Mouse (Mus musculus): Measurements from ENCODE around the gene Srp9.

Srp9 gene

DNA sequence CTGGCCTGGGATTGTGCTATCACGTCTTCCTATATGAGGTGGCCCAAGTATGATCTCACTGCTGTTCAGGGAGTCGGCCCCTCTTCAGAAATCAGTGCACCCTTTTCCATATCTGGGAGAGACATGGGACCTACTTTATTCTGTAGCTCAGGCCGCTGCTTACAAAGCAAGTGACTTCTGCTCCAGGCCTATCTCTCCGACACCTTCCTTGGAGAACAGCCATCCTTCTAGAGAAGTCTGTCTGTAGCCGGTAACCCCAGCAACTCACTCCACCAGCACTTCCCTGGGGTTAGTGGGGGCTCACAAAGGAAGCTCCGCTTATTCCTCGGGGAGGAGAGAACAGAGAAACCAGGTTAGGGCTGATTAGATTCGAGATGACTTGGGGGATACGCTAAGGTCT is 17.3 kb upstream of the Srp9 start:
- no peak for DNase-seq

DNA sequence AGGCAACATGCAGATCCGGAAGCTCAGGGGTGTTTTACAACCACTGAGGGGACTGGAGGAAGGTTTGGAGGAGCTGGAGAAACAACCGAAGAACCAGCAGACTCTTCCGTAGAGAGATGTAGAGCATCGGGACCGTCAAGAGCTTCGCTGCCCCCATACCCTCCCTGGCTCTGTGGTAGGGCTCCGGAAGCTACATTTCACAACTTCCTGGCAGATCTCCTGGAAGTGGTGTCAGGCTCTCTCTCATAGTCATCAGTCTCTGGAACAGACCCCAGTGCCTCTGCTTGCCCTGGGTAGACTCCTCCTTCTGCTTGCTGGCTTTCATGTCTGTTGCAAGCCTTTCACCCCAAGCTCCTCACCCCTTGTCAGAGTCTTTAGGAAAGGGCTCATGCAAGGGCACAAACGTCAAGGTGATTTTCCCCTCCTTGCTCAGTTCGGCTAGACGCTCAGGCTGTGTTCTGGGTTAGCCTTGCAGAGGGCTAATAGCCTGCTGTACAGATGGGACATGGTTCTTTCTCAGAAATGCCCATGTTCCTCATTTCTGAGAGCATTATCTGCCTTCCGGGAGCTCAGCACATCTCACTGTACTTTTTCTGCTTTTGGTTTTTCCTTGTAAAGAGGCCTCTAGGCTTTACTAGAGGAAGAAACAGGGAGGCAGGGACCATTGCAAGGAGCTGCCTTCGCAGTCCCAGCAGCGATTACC is 16.0 kb upstream of the Srp9 start:
- peak in 1 of 2 experiments; percentile 23 for DNase-seq

DNA sequence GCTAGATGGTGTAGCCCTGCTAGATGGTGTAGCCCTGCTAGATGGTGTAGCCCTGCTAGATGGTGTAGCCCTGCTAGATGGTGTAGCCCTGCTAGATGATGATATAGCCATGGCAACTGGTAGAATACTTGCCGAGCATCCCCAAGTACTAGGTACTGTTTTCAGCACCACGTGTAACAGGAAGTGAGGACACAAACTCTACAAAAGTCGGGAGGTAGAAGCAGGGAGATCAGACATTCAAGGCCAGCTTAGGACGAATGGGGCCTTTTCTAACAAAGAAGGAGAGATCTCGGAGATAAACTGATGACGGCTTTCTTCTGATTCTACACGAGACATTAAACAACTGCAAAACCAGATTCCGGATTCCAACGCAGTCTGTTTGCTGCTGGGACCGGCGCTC is 14.4 kb upstream of the Srp9 start:
- no peak for DNase-seq

DNA sequence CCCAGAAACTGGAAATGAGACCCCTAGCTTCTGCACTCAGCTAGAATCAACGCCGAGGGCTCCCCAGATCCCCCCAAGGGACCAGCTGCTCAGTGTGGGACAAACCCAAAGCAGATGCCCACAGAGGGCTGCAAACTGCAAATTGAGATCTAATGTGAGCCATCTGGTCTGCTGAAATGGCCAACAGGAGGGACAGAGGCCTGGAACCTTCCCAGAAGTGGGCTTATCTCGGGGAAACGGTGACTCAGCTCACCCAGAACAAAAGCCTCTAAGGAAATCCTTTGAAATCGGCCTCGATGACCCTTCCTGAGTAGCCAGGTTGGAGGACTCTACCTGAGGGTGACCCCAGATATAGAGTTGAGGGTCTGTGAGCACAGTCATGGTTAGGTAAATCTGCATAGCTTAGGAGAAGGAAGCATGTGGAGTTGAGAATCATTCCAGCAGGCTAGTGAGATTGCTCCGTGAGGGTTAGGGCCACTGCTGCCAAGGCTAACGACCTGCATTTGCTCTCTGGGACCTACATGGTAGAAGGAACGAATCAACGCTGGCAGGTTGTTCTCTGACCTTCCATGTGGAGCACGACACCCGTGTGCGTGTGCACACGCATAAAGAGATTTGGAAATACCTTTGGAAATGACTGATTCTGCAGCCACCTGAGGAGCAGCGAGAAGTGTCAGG is 13.7 kb upstream of the Srp9 start:
- no peak for DNase-seq

DNA sequence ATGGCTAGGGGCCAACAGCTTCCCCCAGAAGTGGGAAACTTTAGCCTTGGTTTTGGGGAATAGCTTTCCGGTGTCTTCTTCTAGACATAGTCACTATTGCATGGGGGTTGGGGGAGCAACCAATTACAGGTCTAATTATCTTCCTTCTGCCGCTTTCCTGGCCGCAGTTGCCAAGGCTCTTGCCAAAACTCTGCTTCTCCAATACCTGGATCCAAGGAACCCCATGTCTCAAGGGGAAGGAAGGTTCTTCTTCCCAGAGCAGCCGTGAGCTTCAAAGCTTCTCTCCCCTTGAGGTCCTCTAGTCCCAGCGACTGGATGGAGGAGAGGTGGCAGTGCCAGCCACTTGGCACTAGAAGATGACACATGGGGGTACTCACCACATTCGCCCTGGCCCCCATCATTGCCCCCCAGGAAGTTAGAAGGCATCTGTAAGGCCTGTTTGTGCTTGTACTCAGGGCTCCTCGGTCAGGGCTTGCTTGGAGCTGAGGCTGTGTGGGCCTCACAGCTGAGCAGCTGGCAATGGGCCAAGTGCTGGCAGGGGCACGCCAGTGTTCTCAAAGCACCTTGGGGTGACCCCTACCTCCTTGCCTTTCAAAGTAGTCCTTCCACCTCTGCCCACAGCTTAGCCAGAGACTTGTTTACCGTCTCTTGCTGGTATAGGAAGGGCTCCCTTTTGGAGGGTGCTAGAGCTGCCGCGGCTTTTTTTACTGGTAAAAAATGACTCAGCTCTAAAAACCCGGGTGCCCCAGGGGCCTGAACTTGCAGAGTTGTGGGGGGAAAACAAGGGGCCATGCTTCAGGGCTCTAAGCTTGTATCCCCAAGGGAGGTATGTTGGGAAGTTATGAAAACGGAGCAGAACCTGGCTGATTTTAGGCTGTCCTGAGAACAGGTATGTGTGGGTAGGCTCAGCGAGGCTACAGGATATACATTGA is 12.9 kb upstream of the Srp9 start:
- DNase-seq = no peak

DNA sequence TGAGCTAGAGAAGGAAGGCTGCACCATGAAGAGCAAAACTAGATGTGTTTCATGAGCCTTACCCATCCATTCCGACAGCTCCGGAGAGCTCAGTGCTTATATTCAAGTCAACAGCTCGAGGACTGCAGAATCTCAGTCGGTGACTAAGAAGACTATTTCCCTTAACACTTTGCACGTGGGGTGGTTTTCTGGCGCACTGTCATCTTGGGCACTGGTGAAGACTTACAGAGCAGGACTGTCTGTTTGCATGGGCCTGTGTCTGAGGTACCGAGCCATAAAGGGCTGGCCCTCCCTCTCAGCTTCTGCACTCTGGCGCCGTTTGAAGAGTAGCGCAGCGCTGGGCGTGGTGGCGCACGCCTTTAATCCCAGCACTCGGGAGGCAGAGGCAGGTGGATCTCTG is 12.2 kb upstream of the Srp9 start:
- DNase-seq = no peak

DNA sequence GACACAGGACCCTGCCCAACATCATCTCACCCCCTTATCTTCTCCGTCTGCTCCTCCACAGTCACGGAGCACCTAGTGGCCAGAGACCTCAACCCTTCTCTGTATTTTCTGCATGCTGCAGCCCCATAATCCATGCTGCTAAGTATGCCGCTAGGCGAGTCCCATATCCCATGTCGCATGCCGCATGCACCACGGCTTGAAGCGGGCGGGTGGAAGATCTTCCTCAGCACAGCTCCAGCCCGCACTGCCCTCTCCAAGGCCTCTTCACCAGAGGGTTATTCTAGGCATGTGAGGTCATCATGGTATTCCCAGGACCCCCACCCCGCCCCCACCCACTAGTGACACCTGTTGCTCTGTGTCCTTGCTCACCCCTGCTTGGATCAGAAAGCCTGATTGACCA is 11.4 kb upstream of the Srp9 start:
- DNase-seq = no peak

DNA sequence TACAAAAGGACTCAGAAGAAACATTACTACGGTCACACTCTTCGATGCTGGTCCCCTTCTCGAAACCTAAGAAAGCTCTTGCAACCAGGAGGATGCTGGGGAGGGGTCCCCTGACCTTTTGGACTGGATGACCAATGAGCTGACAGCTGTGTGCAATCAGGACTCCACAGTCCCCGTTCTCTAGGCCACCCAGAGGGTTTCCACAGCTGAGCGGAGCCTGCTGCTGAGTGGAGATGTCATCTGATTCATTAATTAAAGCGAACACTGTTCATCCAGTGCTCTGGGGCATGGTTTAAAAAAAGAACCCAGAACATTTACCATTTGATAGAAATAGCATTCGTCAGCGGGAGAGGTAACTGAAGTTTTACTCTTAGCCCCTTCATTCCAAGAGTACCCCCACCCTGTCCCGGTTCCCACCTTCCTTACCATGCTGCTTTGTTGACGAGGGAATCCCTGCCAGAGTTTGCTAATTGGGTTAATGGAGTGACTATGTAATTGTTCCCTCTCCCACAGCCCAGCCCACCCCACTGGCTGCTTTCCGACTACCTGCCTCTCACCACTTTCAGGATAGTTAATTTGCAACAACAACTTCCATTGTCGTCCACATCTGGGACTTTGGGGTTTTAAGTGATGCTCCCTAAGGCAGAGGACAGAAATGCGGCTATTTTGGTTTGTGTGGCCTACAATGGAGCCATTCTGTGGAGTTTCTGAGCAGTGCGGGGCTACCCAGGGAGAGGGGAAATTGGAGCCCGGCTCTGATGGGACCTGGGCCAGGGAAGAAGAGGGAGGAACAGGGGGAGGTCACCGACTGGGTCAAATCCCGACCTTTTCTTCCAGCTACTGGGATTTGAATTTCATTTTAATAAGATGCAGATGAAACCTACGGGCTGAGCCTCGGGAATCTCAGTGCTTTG is 10.7 kb upstream of the Srp9 start:
- DNase-seq = no peak

DNA sequence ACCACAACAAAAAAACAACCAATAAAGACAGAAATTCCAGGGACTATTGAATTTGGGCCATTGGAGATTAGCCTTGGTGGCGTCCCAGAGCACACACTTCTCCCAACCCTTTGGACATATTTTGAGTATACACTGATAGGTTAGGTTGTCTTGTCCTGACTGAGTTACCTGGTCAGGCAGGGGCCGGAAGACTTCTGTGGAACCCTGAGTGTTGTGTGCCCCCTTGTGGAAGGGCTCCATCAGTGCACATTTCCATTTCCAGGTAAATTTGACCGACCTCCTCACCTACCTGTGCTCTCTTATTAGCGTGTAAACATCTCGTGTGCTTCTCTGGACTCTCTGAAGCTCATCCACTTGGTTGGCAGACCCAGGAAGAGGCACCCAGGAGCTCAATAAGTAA is 9.3 kb upstream of the Srp9 start:
- peak; percentile 46 for DNase-seq

DNA sequence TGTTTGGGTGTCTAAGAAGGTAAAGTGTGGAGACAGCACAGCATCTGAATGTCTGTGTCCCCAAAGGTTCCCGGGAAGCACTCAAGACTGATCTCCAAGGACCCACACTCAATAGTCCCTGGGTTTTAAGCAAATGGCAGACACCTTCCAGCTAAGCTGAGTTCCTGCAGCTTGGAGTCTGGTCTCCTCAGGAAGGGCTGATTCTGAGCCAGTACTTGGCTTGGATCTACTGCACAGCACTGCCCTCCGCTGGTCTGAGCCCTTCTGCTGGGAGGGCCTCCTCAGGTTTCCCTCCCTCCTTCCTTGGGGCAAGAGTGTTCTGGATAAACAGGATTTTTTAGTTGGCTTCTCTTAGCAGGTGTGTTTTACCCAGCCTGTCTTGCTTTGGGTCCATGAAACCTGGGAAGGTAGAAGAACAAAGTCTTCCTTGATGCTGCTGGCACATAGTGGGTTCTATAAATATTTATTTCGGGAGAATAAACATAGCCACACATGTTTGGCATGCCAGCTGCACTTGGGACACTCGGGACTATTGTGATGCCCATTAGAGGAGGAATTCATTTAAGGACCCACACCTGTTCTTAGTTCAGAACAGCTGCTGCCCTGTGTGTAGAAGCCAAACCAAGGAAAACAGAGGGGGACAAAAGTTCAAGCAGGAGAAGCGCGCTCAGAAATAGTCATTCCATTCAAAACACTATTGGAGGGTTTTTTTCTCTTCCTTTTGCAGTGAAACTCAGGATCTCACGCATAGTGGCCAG is 8.7 kb upstream of the Srp9 start:
- no peak for DNase-seq

DNA sequence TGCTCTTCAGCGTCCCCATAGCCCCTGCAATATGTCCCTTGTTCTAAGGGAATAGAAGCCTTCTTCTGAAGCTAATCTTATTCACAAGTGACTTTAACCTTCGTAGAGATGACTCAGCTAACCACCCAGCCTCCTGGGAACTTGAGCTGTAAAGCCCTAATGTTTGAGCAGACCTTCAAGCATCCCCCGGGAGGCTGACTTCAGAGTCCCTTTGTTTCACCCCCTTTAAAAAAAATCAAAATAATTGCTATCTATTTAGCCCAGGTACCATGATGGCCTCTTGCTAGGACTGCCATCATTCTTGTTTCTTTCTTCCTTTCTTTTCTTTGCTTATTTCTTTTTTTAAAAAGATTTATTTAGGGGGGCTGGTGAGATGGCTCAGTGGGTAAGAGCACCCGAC is 2.1 kb upstream of the Srp9 start:
- DNase-seq = no peak

DNA sequence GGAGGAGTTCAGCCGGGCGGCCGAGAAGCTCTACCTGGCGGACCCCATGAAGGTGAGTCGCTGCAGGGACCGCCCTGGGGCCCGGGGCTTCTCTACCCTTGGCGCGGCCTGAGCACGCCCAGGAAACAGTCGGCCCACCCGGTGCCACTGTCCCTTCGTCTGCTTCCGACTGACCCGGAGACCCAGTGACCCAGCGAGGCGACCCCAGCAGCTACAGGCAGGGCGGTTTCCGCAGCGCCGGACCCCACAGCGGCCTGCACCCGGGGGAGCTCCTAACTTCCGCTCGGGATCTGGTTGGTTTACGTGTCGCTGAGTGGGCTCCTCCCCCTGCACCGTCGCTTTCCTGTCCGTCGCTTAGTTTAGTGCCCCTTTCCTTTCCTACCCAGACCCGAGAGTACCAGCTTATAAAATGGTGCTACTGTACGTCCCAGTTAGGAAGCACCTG is 409 bp downstream of the Srp9 start:
- DNase-seq = peak; percentile 83 to 89

DNA sequence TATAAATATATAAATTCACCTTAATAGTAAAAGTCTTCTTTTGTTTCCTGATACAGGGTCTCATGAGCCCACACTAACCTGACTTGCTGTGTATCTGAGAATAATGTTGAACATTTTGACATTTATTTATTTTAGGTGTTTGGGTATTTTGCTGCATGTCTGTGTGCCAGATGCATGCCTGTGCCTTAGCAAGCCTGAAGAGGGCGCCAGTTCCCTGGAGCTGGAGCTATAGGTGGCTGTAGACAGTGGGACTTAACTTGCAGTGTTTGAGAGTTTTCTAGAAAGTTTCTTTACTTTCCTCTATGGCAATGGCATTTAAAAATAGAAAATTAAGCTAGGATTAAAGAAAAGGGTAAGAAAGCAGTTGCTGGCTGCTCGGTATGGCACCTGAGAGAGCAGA is 6.3 kb downstream of the Srp9 start:
- DNase-seq = peak; percentile 32 to 38

DNA sequence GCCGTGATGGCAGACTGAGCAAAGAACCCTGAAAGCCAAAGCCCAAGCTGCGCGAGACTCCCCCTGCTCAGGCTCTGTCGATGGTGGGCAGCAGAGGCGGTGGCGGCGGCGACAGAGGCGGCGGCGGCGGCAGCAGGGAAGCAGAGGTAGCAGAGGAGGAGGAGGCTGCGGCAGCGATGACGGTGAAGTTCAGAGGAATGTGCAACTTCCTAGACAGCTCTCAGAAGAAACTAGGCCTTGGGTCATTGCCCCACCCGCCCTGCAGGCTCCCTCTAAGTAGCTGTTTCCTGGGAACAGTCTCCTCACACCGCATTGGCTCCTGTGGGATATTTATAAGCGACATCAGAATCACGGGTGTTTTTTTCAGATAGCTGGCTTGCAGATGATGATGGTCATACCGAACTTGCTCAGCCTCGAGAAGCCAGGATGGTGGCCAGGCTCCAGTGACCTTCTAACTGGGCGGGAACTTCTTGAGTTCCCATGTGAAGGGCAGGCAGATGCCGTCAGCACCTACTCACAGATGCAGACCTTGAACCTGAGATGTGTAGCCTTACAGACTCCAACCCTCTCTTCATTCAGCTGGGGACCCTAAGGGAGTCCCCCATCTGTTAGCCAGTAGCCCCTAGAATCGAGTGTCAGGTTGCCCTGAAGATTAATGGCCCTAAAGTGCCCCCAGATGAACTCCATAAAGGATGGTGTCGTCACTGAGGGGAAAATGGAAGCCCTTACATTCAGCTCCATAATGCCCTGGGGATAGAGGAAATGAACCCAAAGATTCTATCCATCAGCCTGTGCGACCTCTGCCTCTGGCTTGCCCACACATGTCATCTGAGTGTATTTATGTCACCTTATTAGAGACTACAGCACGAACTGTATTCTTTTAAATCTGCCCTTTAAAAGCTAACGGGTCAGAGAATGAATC is 12.9 kb downstream of the Srp9 start:
- DNase-seq = no peak

DNA sequence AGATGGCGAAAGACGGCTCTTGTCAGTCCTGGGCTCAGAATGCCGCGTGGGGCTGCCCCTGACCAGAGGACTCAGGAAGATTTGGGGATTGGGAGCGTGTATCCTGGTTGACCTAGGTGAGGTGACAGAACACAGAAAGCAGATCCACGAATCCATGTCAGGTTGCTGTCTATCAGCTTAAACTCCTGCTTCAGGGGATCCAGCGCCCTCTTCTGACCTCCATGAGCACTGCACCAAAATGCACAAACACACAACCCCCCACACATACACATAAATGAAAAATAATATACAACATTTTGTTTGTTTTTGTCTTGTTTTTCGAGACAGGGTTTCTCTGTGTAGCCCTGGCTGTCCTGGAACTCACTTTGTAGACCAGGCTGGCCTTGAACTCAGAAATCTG is 13.6 kb downstream of the Srp9 start:
- DNase-seq = no peak

DNA sequence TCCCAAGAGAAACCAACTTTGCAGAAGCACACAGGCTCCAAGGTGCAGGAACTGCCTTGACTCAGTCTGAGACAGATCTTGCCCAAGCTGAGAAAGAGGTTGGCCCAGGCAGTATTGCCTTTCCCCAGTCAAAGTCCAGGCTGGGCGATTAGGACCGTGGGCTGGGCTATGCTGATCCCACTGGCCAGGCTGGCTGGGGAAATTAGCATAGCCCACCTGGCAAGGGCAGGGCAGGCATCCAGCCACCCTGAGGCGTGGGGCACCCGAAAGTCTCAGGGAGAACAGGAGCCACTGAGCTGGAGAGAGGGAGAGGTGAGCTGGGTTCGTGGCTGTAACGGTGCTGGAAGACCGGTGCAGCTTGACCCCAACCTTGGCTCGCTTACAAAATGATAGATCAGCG is 15.4 kb downstream of the Srp9 start:
- DNase-seq = no peak

DNA sequence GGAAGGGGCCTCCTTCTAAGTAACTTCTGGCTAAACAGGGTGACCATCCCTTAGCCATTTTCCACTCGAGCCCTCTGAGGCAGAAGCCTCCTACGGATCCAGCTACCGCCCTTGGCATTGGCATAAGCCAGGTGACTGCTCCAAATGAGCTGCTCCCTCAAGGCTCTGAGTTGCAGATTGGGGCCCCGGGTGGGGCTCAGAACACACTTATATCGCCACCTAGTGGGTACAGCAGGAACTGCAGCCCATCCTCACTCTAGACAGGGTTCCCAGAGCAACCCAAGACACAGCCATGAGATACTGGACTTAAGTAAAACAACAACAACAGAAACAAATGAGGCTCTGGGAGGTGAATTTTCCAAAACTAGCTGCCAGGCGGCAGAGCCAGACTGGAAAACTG is 15.8 kb downstream of the Srp9 start:
- peak; percentile 70 to 75 for DNase-seq

DNA sequence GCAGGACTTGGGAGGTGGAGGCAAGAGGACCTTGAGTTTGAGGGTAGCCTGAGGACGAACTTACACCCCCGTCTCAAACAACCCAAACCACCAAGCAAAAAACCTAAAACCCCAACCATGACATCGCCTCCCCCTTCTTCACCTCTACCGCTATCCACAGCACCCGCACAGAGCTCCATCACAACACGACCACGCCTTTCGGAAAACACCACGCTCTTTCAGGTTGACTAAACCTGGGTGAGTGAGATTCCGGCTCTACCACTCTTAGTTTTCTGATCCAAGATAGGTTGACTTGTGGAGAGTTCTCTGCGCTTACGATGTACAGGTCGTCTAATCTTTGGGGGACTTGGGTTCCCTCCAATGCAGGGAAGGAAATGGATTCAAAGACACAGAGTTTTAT is 18.2 kb downstream of the Srp9 start:
- no peak for DNase-seq

DNA sequence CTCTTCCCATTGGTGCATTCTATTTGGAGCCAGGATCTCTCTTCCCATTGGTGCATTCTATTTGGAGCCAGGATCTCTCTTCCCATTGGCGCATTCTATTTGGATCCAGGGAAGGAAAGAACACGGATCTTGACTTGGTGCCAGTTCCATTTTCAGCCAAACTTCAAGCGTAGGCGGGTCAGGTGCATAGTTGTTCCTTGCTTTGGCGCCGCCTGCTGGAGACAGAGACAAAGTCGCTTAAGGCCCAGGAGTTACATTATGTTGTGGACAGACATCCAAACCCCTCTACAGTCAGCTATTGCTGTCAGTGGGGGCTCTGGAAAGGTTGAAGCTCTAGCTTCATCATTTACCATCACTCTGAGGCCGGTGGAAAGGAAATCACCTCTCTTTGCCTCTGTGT is 18.8 kb downstream of the Srp9 start:
- DNase-seq = peak; percentile 35 to 38

DNA sequence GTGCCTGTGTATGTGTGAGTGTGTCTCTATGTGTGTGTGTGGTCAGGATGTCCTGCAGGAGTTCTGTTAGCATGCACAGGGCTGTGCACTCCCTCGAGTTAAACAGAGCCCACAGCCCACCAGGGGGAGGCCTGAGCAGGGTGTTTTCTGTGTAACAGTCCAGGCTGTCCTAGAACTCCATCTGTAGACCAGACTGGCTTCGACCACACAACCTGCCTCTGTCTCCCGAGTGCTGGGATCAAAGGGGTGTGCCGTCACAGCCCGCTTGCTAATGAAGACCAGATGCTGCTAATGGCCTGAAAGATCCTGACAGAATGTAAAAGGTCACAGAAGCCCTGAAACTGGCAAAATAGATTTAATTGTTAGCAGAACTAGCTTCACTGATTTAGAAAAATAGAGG is 21.0 kb downstream of the Srp9 start:
- DNase-seq = no peak

All from thymus, postnatal 36 days (tissue).